Mouse (Mus musculus) cortical plate, adult 2 months (tissue): ENCODE measurements around the gene Desi1.

ENCODE experiments used
- CTCF ChIP-seq: fragments of 200-500 bp; IDR thresholded peaks from 2 replicates; pipeline ENCODE4 v1.5.1; 2011; ENCODE audit warnings: mild to moderate bottlenecking, control low read depth, low read length; ENCODE audit not compliant: insufficient read depth; ENCODE audit errors: extremely low read depth
- POLR2A ChIP-seq: fragments of 200-500 bp; IDR thresholded peaks from 2 replicates; pipeline ENCODE4 v1.6.1; 2011; ENCODE audit warnings: mild to moderate bottlenecking, low read length, control low read depth; ENCODE audit not compliant: insufficient read depth; ENCODE audit errors: extremely low read depth

GRCm38 (mm10) chr15:82063909-82064308, 30.2 kb upstream of the Desi1 start:
- TF ChIP-seq CTCF (no peak), POLR2A (no peak)
